Mouse (Mus musculus): ENCODE measurements at regions not wholly inside any gene's neighbourhood (a gene's known extent, or its start where the extent isn't known, plus 50 kb on each side); places are given as distances from the start of the nearest gene placed in this dataset.

- TF ChIP-seq CTCF (IDR thresholded peaks at IDR 0.05; ENCODE audit: borderline replicate concordance, insufficient read depth, low read length) = no peak
- no peak for TF ChIP-seq POLR2A (IDR thresholded peaks at IDR 0.05; ENCODE audit: low read depth, low read length)
Observed at GRCm38 (mm10) chr10:26558118-26558517, 182.3 kb upstream of the L3mbtl3 start.
